Mouse (Mus musculus) bone marrow macrophage, adult 2 months (primary cell): ENCODE measurements around the gene Iah1. TPM values are rescaled to one million over a fixed set of nuclear protein-coding genes. Genes with fewer than 3 reads are reported as not detected.
A peak's percentile ranks its signal among the peaks of the same experiment; 100 is the strongest.

Experiments
- H3K27ac ChIP-seq: 2 replicates; pipeline ENCODE4 v1.5.1; 2012; ENCODE audit warnings: low read depth, low read length; ENCODE audit not compliant: insufficient read depth
- H3K4me1 ChIP-seq: 2 replicates; pipeline ENCODE4 v1.6.1; 2012; ENCODE audit warnings: low read length; ENCODE audit not compliant: control insufficient read depth, insufficient read depth
- H3K4me3 ChIP-seq: 2 replicates; pipeline ENCODE4 v1.5.1; 2012; ENCODE audit warnings: mild to moderate bottlenecking, low read length, moderate library complexity; ENCODE audit not compliant: insufficient read depth
- CTCF ChIP-seq: IDR thresholded peaks from 2 replicates; pipeline ENCODE4 v1.5.1; 2012; ENCODE audit warnings: low read depth, mild to moderate bottlenecking, low read length, moderate library complexity
- POLR2A ChIP-seq: IDR thresholded peaks from 2 replicates; pipeline ENCODE4 v1.6.1; 2012; ENCODE audit warnings: mild to moderate bottlenecking, low read depth, low read length, borderline replicate concordance
- polyA plus RNA-seq: library from polyadenylated mRNA; stranded (reverse); fragments of >200 nt; gene quantifications from 2 replicates; pipeline ENCODE4 v1.2.4, GENCODE M21; 2012; ENCODE audit not compliant: missing spikeins, insufficient read depth, insufficient read length

Iah1 gene
- polyA plus RNA-seq, 1 experiment, result 49.5 TPM

DNA sequence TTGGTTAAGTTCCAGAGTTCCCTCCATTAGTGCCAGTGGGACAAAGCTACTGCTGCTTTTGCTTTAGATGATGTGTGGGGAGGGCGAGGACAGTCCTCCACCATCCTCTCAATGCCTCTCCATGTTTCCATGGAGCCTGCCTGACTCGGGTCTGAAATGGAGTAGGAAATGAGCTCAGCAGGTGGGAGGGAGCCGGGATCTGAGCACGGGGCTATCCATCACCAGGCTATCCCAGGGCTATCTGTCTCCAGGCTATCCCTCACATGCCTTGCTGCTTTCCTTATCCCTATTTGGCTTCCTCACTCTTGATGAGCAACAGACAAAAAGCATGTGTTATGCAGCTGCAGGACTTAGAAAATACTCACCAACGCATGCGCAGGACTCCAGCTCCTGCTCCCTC lies 15.5 kb downstream of the Iah1 start:
- TF ChIP-seq CTCF (no peak), POLR2A (no peak)

GRCm38 (mm10) chr12:21333021-21333420 lies 16.8 kb downstream of the Iah1 start:
- Histone ChIP-seq H3K27ac (no peak overlapping the region), H3K4me1 (peaks cover 29% of the 10 kb centered on the region), H3K4me3 (no peak overlapping the region)
- TF ChIP-seq POLR2A, result no peak
- TF ChIP-seq CTCF, result no peak

More for the DNA sequence above, 15.5 kb downstream of the Iah1 start:
- Histone ChIP-seq H3K4me3 (no peak overlapping the region), H3K27ac (no peak overlapping the region), H3K4me1 (peaks cover 21% of the 10 kb centered on the region)

- Histone ChIP-seq H3K4me1 (peaks cover 29% of the 10 kb centered on the region), H3K27ac (no peak overlapping the region), H3K4me3 (no peak overlapping the region)
- TF ChIP-seq POLR2A (no peak), CTCF (no peak)
These were observed 17.6 kb downstream of the Iah1 start for GRCm38 (mm10) chr12:21333766-21334165.

- Histone ChIP-seq H3K4me1 (peaks cover 29% of the 10 kb centered on the region), H3K27ac (peak overlapping the region; percentile 82), H3K4me3 (no peak overlapping the region)
- no peak for TF ChIP-seq CTCF
- TF ChIP-seq POLR2A, result no peak
These were observed 19.7 kb downstream of the Iah1 start for GRCm38 (mm10) chr12:21335869-21336268.

DNA sequence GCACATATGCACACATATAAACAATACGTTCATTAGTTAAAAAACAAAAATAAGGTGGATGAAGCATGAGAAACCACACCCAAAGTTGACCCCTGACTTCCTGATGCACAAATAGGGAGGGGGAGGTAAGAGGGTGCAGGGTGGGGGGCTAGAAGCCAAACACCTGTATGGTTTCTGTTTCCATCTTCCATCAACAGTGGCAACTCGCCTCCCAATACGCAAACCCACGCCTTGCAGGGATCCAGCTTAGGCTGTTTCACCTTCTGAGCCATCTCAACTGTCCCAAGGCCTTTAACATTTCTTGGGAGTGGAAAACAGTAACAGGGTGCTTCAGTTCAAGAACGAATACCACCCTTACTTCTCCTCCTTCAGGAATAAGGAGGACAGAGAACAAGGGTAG lies 21.0 kb downstream of the Iah1 start:
- Histone ChIP-seq H3K4me3 (no peak overlapping the region), H3K4me1 (peaks cover 29% of the 10 kb centered on the region), H3K27ac (peak overlapping the region; percentile 82)
- no peak for TF ChIP-seq POLR2A
- no peak for TF ChIP-seq CTCF

DNA sequence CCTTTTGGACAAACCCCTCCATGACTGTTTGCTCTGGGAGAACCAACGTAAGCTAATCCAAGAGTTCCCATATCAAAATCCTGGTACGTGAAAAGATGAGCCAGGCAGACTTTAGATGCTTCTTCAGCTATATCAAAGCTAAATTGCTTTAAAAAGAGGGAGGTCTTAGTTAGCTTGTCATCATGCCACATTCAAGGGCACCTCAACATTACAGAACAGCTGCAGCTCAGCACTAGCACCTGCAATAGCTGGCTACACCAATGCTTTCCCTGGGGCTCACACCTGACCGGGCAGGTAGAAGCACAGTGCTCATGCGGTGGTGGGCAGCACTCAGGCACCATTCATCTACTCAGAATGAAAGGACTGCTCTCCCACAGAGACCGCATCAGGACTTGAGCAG lies 24.5 kb downstream of the Iah1 start:
- no peak overlapping the region for H3K27ac ChIP-seq
- TF ChIP-seq POLR2A (no peak), CTCF (no peak)
- H3K4me1 ChIP-seq, result peaks cover 15% of the 10 kb centered on the region
- H3K4me3 ChIP-seq, result no peak overlapping the region

GRCm38 (mm10) chr12:21346972-21347371 lies 30.8 kb downstream of the Iah1 start:
- TF ChIP-seq POLR2A (no peak), CTCF (no peak)
- no peak overlapping the region for H3K4me3 ChIP-seq
- H3K27ac ChIP-seq, result peak overlapping the region; percentile 68

DNA sequence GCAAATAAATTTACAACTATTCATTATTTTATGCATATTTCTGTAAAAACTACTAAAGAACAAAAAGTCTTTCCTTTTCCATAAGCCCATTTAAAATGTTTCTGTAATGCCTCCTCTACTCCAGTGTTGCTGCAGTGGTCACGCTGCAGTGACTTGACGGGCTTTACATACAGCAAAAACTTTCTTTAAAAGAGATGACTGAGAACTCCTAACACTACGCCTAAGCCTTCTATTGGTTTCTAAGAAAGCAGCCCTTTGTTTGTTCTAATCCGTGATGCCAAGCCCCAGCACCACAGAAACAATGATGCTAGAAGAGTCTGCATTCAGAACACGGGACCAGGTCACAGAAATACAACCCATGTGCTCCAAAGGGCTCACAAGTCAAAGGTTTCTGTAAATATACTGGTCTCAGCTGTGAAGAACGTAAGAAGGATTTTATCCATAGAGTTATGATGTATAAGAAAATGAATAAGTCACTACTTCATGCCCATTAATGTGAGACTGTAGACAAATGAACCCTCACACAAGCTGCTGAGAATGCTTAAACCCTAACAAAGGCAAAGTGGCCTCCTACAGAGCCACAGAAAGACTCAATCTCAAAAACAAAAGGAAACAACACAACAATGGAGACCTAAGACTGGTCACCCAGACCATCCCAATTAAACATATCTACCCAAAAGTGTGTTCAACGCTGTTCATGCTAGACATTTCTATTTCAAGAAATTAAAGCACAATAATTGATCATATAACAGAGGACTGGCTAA lies 34.1 kb downstream of the Iah1 start:
- H3K4me3 ChIP-seq, result no peak overlapping the region
- TF ChIP-seq CTCF (no peak), POLR2A (no peak)

More at GRCm38 (mm10) chr12:21346972-21347371, 30.8 kb downstream of the Iah1 start:
- peaks cover 11% of the 10 kb centered on the region for H3K4me1 ChIP-seq

GRCm38 (mm10) chr12:21353681-21354080 lies 37.5 kb downstream of the Iah1 start:
- no peak overlapping the region for H3K4me3 ChIP-seq
- H3K27ac ChIP-seq, result no peak overlapping the region
- peaks cover 3% of the 10 kb centered on the region; the same call in 1 of the 2 replicates for H3K4me1 ChIP-seq
- TF ChIP-seq CTCF (no peak), POLR2A (no peak)

More for the DNA sequence above, 34.1 kb downstream of the Iah1 start:
- H3K4me1 ChIP-seq, result peaks cover 11% of the 10 kb centered on the region
- H3K27ac ChIP-seq, result no peak overlapping the region

GRCm38 (mm10) chr12:21362686-21363085 lies 46.5 kb downstream of the Iah1 start:
- no peak for TF ChIP-seq CTCF
- TF ChIP-seq POLR2A, result no peak
- H3K27ac ChIP-seq, result no peak overlapping the region
- no peak overlapping the region for H3K4me3 ChIP-seq
- peaks cover 26% of the 10 kb centered on the region for H3K4me1 ChIP-seq
